ENCODE assay signal across 15 mouse cellular contexts in genomic region chr2:170043290-170043689, GRCm38 (mm10).
"Had no signal": no experiment of that assay in that cellular context is flagged by ENCODE, and none has a peak within 500 bp of the region (broad histone marks: within the 10 kb centered on the region; RNA-seq: fewer than 3 reads in every experiment).

No protein-coding gene starts in this region.

- H3K4me1 ChIP-seq: liver, embryonic 13.5 days had no signal

- H3K4me2 ChIP-seq: limb, embryonic 12.5 days; liver, embryonic 13.5 days; neural tube, embryonic 15.5 days had no signal

- DNase-seq: kidney, adult 8-10 months; kidney, postnatal 25 days; layer of hippocampus, adult 9-11 months; layer of hippocampus, postnatal 36 days; liver; liver, embryonic 13.5 days; liver, postnatal 0 days; midbrain, embryonic 14.5 days; right cerebral cortex, adult 18-20 months; right cerebral cortex, postnatal 25 days; thymus, postnatal 36 days had no signal

- H3K9ac ChIP-seq: limb, embryonic 12.5 days; liver, embryonic 13.5 days; liver, postnatal 0 days; neural tube, embryonic 15.5 days had no signal

- H3K27ac ChIP-seq: limb, embryonic 12.5 days; liver, embryonic 13.5 days; midbrain, embryonic 10.5 days; neural tube, embryonic 15.5 days had no signal

- H3K4me3 ChIP-seq: limb, embryonic 12.5 days; liver, embryonic 13.5 days; midbrain, embryonic 10.5 days; myocyte; neural tube, embryonic 15.5 days had no signal

- H3K27me3 ChIP-seq: liver, embryonic 13.5 days; neural tube, embryonic 15.5 days had no signal

- H3K9me3 ChIP-seq: neural tube, embryonic 15.5 days had no signal

- H3K36me3 ChIP-seq: limb, embryonic 12.5 days; liver, embryonic 13.5 days; midbrain, embryonic 10.5 days; neural tube, embryonic 15.5 days had no signal

- ATAC-seq: liver, postnatal 0 days had no signal
